Mouse (Mus musculus): ENCODE measurements around the gene Ergic1.

Ergic1 gene

GRCm38 (mm10) chr17:26561290-26561640 lies at the start of gene Ergic1:
Ergic1 (plus strand) TSS chr17:26561489.
- in situ Hi-C loops (cut with MboI, MseI): no loop called here

DNA sequence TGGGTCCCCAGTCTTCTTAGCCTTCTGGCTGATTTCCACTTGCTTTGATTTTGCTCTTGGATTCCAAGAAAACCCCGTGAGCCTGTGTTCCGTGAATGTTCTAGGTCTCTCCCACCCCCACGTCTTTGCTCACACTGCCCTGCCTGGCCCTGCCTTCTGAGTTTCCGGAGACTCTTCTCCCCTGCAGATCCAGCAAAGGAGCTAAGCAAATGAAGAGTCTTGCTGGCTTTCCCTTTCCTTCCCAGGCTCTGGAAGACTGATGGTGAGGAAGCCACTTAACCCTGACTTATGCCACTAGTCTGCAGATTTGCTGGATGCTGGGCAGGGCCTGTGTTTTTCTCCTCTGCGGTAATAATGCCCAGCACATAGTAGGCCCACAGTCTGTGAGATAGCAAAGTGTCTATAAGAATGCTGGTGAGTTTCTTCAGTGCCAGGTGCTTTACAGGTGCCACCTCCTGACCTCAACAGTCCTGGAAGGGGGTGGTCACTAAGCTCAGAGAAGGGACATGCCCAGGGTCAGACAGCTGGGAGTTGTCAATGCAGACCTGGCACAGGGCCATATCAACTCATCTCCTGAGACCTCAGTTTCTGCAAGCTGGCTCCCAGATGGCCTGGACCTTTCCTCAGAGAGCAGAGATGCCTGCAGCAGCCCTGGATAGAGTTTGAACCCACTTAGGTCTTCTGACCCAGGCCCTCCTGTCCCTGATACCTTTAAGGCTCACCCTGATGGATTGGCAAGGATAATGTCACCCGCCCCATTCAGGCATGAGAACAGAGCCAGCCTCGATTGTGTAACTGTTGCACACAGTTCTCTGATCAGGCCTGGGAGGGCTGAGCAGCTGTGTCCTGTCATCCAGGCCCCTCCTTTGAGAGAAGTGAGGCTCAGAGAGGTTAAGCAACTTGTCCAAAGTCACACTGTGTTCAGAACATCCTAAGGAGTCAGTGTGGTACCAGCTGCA lies 49.2 kb upstream of the Ergic1 start:
- in situ Hi-C loops (cut with MboI, MseI): no loop called here

- in situ Hi-C loops (cut with MboI, MseI): no loop called here
Observed at GRCm38 (mm10) chr17:26512961-26513360, 48.3 kb upstream of the Ergic1 start.

GRCm38 (mm10) chr17:26513459-26514290 lies 47.6 kb upstream of the Ergic1 start:
- in situ Hi-C loops (cut with MboI, MseI): no loop called here

GRCm38 (mm10) chr17:26514581-26515030 lies 46.7 kb upstream of the Ergic1 start:
- in situ Hi-C loops (cut with MboI, MseI): no loop called here

DNA sequence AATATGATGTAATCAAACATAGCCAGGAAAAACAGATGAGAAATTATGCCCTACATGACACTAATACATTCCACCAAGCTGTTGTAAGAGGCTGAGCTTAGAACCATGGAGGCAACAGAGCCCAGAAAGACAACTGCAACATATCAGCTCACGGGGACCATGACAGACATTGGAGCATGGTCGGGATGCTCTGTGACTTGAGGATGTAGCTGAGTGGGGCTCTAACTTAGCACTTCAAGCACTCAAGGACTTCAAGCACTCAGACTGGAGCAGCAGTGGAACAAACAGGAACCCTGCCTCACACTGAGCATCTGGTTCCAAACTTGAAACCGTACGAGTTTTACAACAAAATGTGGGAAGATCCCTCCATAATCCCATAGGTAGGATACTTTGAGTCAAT lies 45.6 kb upstream of the Ergic1 start:
- in situ Hi-C loops (cut with MboI, MseI): no loop called here

- in situ Hi-C loops (cut with MboI, MseI): no loop called here
Observed at GRCm38 (mm10) chr17:26518306-26518705, 43.0 kb upstream of the Ergic1 start.

DNA sequence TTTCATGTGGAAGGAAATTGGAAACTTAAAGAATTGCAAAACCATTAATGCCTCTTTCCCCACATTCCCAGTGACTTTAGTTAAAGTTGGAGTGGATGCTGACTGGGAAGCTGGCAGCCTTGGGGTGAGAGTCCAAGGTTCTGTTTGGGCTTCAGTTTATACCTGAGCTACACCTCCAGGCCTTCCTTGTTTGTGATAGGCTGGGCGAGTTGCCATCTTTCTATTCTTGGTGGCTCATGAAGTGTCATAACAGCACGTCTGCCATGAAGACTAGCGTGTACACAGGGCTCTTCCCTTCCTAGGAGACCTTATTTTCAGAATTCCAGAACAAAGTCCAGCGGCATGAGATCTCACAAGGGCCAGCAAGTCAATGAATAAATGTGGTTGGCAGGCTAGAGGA lies 38.6 kb upstream of the Ergic1 start:
- in situ Hi-C loops (cut with MboI, MseI): no loop called here

GRCm38 (mm10) chr17:26524316-26524715 lies 37.0 kb upstream of the Ergic1 start:
- in situ Hi-C loops (cut with MboI, MseI): no loop called here

DNA sequence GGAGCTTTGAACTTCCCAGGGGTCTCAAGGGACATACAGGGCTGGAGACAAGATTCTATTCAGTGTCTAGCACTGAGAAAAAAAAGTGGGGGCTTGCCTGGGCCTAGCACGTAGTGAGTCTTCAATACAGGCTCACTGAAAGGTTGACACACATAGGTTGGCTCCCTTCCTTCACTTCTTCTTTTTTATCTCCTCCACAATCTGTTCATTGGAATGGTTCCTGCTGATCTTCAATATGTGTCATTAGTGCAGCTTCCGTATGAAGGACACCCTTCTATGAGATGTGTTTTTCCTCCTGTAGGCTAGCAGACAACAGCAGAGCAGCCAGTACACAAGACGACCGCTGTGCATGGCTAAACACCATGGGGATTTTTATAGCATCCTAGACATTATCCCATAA lies 36.5 kb upstream of the Ergic1 start:
- in situ Hi-C loops (cut with MboI, MseI): no loop called here

- in situ Hi-C loops (cut with MboI, MseI): no loop called here
Observed at GRCm38 (mm10) chr17:26525316-26525715, 36.0 kb upstream of the Ergic1 start.

- in situ Hi-C loops (cut with MboI, MseI): no loop called here
Observed at GRCm38 (mm10) chr17:26527291-26527690, 34.0 kb upstream of the Ergic1 start.

DNA sequence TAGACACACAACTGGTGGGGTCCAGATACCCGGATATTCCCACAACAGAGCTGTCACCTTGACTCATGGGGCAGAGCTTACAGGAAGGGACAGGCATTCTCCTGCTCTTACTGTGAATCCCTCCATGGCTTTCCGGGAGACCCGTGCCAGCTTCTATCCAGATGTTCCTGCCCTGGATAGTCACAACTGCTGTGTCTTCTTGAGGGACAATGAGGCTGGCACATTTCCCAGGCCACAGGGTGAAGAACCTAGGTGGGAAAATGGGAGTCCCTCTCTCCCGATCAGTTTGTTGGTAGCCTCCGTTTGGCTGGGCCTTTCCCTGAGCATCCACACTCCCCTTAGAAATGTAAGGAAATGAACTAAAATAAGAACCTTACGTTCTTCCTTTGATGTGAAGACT lies 32.5 kb upstream of the Ergic1 start:
- in situ Hi-C loops (cut with MboI, MseI): no loop called here

- in situ Hi-C loops (cut with MboI, MseI): no loop called here
Observed at GRCm38 (mm10) chr17:26529791-26530241, 31.5 kb upstream of the Ergic1 start.

- in situ Hi-C loops (cut with MboI, MseI): no loop called here
Observed at GRCm38 (mm10) chr17:26530590-26531081, 30.7 kb upstream of the Ergic1 start.

DNA sequence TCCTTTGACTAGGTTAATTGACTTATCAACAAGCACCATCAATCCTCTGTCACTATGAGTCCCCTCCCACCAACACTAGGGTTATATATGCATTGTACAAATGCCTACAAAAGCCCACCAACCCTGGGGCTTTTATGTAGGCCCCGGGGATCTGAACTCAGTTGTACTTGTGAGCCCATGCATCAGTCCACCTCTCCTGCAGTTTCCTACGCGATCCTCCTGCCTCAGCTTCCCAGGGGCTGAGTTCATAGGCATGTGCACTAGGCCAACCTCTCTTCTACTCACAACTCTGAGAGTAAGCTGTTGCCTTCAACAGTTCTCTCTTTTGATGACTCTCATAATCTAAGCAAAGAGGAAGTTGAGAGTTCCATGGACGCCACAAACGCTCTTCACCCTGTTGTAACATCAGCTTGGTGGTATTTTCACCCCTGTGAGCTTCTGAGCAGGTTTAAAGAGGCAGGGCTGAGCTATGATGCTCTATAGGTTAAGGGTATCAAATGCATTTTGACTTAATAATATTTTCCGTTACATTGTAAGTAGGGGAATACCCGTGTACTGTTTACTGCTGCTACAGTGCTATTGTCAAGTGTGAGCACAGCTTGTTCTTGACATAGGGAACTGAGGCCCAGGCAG lies 29.8 kb upstream of the Ergic1 start:
- in situ Hi-C loops (cut with MboI, MseI): no loop called here

DNA sequence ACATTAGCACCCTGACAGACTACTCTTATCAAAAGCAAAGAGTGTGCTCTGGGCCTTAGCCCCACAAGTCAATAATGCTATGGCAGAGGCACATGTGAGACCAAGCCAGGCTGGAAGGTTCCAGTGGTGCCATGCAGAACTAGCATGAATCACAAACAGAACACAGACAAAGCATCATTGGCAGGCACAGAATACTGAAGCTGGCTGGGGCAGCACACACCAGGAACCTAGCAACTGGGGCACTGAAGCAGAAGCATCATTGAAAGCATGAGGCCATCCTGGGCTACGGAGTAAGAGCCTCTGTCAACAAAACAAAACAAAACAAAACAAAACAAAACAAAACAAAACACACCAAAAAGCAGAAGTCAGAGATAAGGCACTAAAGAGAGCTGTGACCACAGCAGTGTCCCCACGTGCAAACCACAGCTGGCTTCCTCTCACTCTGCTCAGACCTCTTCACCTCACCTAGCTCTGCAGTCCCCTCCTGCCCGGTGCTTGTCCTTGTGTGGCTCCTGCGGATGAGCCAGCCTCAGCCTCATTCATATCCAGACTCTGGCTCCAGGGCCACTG lies 28.7 kb upstream of the Ergic1 start:
- in situ Hi-C loops (cut with MboI, MseI): no loop called here

DNA sequence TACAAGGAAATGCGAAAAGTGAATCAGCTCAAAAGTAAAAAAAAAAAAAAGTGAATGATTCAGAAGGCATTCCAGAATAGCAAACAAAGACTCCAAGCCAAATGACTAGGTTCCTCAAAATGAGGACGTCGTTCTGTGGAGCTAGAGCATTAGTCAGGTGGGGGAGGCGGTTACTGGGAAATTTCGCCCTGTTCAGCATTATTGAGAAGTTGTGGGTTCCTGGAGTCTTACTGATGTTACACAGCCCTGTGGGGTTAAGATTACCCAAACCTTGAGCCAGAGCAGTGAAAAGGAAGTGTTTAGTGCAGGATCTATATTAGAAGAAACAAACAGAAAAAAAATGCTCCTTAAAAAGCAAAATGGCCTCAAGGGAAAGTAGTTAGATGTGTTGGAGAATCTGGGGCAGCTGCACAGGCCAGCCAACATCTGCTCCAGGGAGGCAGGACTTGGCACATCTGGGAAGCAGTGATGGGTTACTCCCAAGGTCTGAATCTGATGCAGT lies 27.4 kb upstream of the Ergic1 start:
- in situ Hi-C loops (cut with MboI, MseI): no loop called here

- in situ Hi-C loops (cut with MboI, MseI): no loop called here
Observed at GRCm38 (mm10) chr17:26534695-26535094, 26.6 kb upstream of the Ergic1 start.

GRCm38 (mm10) chr17:26535251-26536136 lies 25.8 kb upstream of the Ergic1 start:
- in situ Hi-C loops (cut with MboI, MseI): no loop called here

All from T-helper 1 cell (primary cell).